Mouse (Mus musculus) liver, embryonic 16.5 days (tissue): Measurements from ENCODE around the gene Capn2. TPM values are rescaled to one million over a fixed set of nuclear protein-coding genes. Genes with fewer than 3 reads are reported as not detected.

ENCODE experiments used
- ATAC-seq: fragments of 200-750 bp; cut with Nextera tagmentation; 2 replicates; pipeline ENCODE4 v1.8.0; 2017; ENCODE audit warnings: low read depth, mild to moderate bottlenecking, moderate number of reproducible peaks, moderate library complexity
- H3K27ac ChIP-seq: fragments of 300-500 bp; sonication (generic); 2 replicates; pipeline ENCODE4 v1.5.1; 2014; ENCODE audit warnings: mild to moderate bottlenecking, low read length
- H3K27me3 ChIP-seq: fragments of 300-500 bp; sonication (generic); 2 replicates; pipeline ENCODE4 v1.6.1; 2014; ENCODE audit warnings: low read depth, low read length, mixed read lengths; ENCODE audit not compliant: control insufficient read depth, insufficient read depth
- H3K36me3 ChIP-seq: fragments of 300-500 bp; sonication (generic); 2 replicates; pipeline ENCODE4 v1.6.1; 2014; ENCODE audit warnings: mild to moderate bottlenecking; ENCODE audit not compliant: control insufficient read depth, insufficient read depth
- H3K4me1 ChIP-seq: fragments of 300-500 bp; sonication (generic); 2 replicates; pipeline ENCODE4 v1.6.1; 2014; ENCODE audit warnings: low read depth, low read length, mixed read lengths; ENCODE audit not compliant: control insufficient read depth
- H3K4me2 ChIP-seq: fragments of 300-500 bp; sonication (generic); 2 replicates; pipeline ENCODE4 v1.6.1; 2014; ENCODE audit warnings: low read depth, low read length, mixed read lengths
- H3K4me3 ChIP-seq: fragments of 300-500 bp; sonication (generic); 2 replicates; pipeline ENCODE4 v1.5.1; 2014; ENCODE audit warnings: low read depth, mild to moderate bottlenecking, low read length
- H3K9ac ChIP-seq: fragments of 300-500 bp; sonication (generic); 2 replicates; pipeline ENCODE4 v1.6.1; 2014; ENCODE audit warnings: low read depth, low read length
- H3K9me3 ChIP-seq: fragments of 300-500 bp; sonication (generic); replicated peaks from 2 replicates; pipeline ENCODE4 v1.6.1; 2016; ENCODE audit warnings: low read length; ENCODE audit not compliant: control insufficient read depth
- WGBS: fragments of 180-500 bp; shearing (Covaris S2); extraction: QIAGEN DNeasy Blood & Tissue Kit; methylation state at CpG from one replicate; pipeline ENCODE4 v1.1.7; 2014; ENCODE audit not compliant: insufficient replicate concordance; 5-methylcytosine and 5-hydroxymethylcytosine counted together
- polyA plus RNA-seq: library from polyadenylated mRNA; unstranded; fragments of >200 nt; fragmentation: Nextera tagmentation; extraction: Ambion mirVana; gene quantifications from 2 replicates; pipeline ENCODE4 v1.2.1, GENCODE M21; 2015

Gene Capn2
- polyA plus RNA-seq, 1 experiment from 2014 or later, result 27.4 TPM

GRCm38 (mm10) chr1:182425176-182425575 lies 92.2 kb downstream of the Capn2 start:
- Histone ChIP-seq H3K4me2 (no peak overlapping the region), H3K4me3 (no peak overlapping the region), H3K27me3 (no peaks in the 10 kb centered on the region), H3K36me3 (no peaks in the 10 kb centered on the region), H3K9me3 (no peaks in the 10 kb centered on the region), H3K4me1 (peaks cover 5% of the 10 kb centered on the region), H3K27ac (no peak overlapping the region), H3K9ac (no peak overlapping the region)
- WGBS, result 72% methylated on average over 3 of the region's 3 CpGs
- ATAC-seq, result no peak

- ATAC-seq, result no peak
- Histone ChIP-seq H3K36me3 (no peaks in the 10 kb centered on the region), H3K4me2 (no peak overlapping the region), H3K9me3 (no peaks in the 10 kb centered on the region), H3K9ac (no peak overlapping the region), H3K27ac (no peak overlapping the region), H3K4me3 (no peak overlapping the region), H3K27me3 (no peaks in the 10 kb centered on the region), H3K4me1 (peaks cover 5% of the 10 kb centered on the region)
- WGBS, result 65% methylated on average over 2 of the region's 2 CpGs
Measured at GRCm38 (mm10) chr1:182424274-182424673, 93.1 kb downstream of the Capn2 start.

- Histone ChIP-seq H3K36me3 (no peaks in the 10 kb centered on the region), H3K4me3 (no peak overlapping the region), H3K4me2 (no peak overlapping the region), H3K27ac (no peak overlapping the region), H3K4me1 (no peaks in the 10 kb centered on the region), H3K27me3 (no peaks in the 10 kb centered on the region), H3K9me3 (no peaks in the 10 kb centered on the region), H3K9ac (no peak overlapping the region)
- 76% methylated on average over 3 of the region's 3 CpGs for WGBS
- ATAC-seq, result no peak
Measured at GRCm38 (mm10) chr1:182419481-182419880, 97.9 kb downstream of the Capn2 start.

Other genes starting within 250 kb of the Capn2 start
- gene Degs1, start 234.8 kb downstream of the Capn2 start, polyA plus RNA-seq, result 72.2 and 75.1 TPM in 2 replicates
- gene Fbxo28, start 176.0 kb downstream of the Capn2 start, polyA plus RNA-seq, result 4.1 and 5.1 TPM in 2 replicates
- 3.5 and 4.4 TPM in 2 replicates for gene Trp53bp2, start 108.4 kb downstream of the Capn2 start, polyA plus RNA-seq
- gene Capn8, start 47.4 kb upstream of the Capn2 start, polyA plus RNA-seq, result 0.05 TPM in 1 of 2 replicates, not detected in the other
- gene Ccdc185, start 231.6 kb upstream of the Capn2 start, polyA plus RNA-seq, result not detected in 2 replicates
- 0.70 and 0.73 TPM in 2 replicates for gene Susd4, start 246.3 kb upstream of the Capn2 start, polyA plus RNA-seq